Mouse (Mus musculus) heart, postnatal 36 days (tissue): ENCODE measurements at regions not wholly inside any gene's neighbourhood (a gene's known extent, or its start where the extent isn't known, plus 50 kb on each side); places are given as distances from the start of the nearest gene placed in this dataset.
A peak's percentile ranks its signal among the peaks of the same experiment; 100 is the strongest.
"Not testable (repeated sequence)": the region's sequence is repeated elsewhere in the genome, so short reads cannot be mapped to it uniquely, and the experiment has no call there.

ENCODE experiments used
- DNase-seq, 2 experiments: peaks; one replicate each; pipeline ENCODE4 v3.0.0; 2021 to 2022
- intact Hi-C: fragments of 180-260 bp; cut with DNase I; formaldehyde crosslinking; loops from one replicate; pipeline ENCODE4 v1.15.1; 2025

- DNase-seq, result no peak
- intact Hi-C loops, result no loop called here
Measured at GRCm38 (mm10) chr19:27694478-27694877, 264.9 kb upstream of the Pum3 start.

- DNase-seq, result no peak
- intact Hi-C loops, result no loop called here
Measured at GRCm38 (mm10) chr19:27693706-27694105, 264.1 kb upstream of the Pum3 start.

GRCm38 (mm10) chr19:27692944-27693343, 263.3 kb upstream of the Pum3 start:
- no peak for DNase-seq
- intact Hi-C loops, result no loop called here

- DNase-seq, result no peak
- intact Hi-C loops, result loop anchor here (10.0 kb wide), 1 partner anchor 239 kb away; no protein-coding TSS in a partner anchor
Measured at GRCm38 (mm10) chr19:27683426-27683825, 253.8 kb upstream of the Pum3 start.

GRCm38 (mm10) chr19:27679427-27679826, 249.8 kb upstream of the Pum3 start:
- DNase-seq, result no peak
- intact Hi-C loops, result no loop called here

GRCm38 (mm10) chr19:27672679-27673190, 243.1 kb upstream of the Pum3 start:
- no peak for DNase-seq
- intact Hi-C loops, result no loop called here

- intact Hi-C loops, result no loop called here
Measured at GRCm38 (mm10) chr19:27663296-27663695, 233.7 kb upstream of the Pum3 start.

GRCm38 (mm10) chr19:27641001-27641400, 211.4 kb upstream of the Pum3 start:
- intact Hi-C loops, result no loop called here
- no peak for DNase-seq

More at GRCm38 (mm10) chr19:27663296-27663695, 233.7 kb upstream of the Pum3 start:
- no peak for DNase-seq

- DNase-seq, result no peak
- intact Hi-C loops, result no loop called here
Measured at GRCm38 (mm10) chr19:27633105-27633504, 203.5 kb upstream of the Pum3 start.

GRCm38 (mm10) chr19:27627626-27628025, 198.0 kb upstream of the Pum3 start:
- DNase-seq, result no peak
- intact Hi-C loops, result no loop called here

- intact Hi-C loops, result no loop called here
- DNase-seq, result no peak
Measured at GRCm38 (mm10) chr19:27617522-27617921, 187.9 kb upstream of the Pum3 start.

- intact Hi-C loops, result no loop called here
- no peak for DNase-seq
Measured at GRCm38 (mm10) chr19:27606933-27607332, 177.3 kb upstream of the Pum3 start.

- intact Hi-C loops, result no loop called here
- no peak for DNase-seq
Measured at GRCm38 (mm10) chr19:27603296-27603695, 173.7 kb upstream of the Pum3 start.

GRCm38 (mm10) chr19:27601551-27601950, 171.9 kb upstream of the Pum3 start:
- intact Hi-C loops, result no loop called here
- no peak for DNase-seq

GRCm38 (mm10) chr19:27600386-27600785, 170.8 kb upstream of the Pum3 start:
- DNase-seq, intact Hi-C loops: not testable (repeated sequence)

GRCm38 (mm10) chr19:27599639-27600308, 170.1 kb upstream of the Pum3 start:
- intact Hi-C loops, result no loop called here
- no peak for DNase-seq

GRCm38 (mm10) chr19:27598350-27598749, 168.7 kb upstream of the Pum3 start:
- intact Hi-C loops, result no loop called here
- no peak for DNase-seq

GRCm38 (mm10) chr19:27585566-27585965, 155.9 kb upstream of the Pum3 start:
- intact Hi-C loops, result no loop called here

GRCm38 (mm10) chr19:27582111-27582500, 152.5 kb upstream of the Pum3 start:
- no peak for DNase-seq
- intact Hi-C loops, result no loop called here

More at GRCm38 (mm10) chr19:27585566-27585965, 155.9 kb upstream of the Pum3 start:
- DNase-seq, result no peak

GRCm38 (mm10) chr19:27581362-27582110, 151.9 kb upstream of the Pum3 start:
- intact Hi-C loops, result no loop called here
- peak in 1 of 2 experiments; percentile 7 for DNase-seq

GRCm38 (mm10) chr19:27576478-27576877, 146.9 kb upstream of the Pum3 start:
- intact Hi-C loops, result no loop called here
- no peak for DNase-seq

- intact Hi-C loops, result no loop called here
- DNase-seq, result no peak
Measured at GRCm38 (mm10) chr19:27566929-27567328, 137.3 kb upstream of the Pum3 start.
